Mouse (Mus musculus): ENCODE data around the gene Zeb2.

The Zeb2 gene

GRCm38 (mm10) chr2:45054070-45055025 lies 62.8 kb downstream of the Zeb2 start:
- no peaks in the 10 kb centered on the region for H3K36me3 ChIP-seq (ENCODE audit: control insufficient read depth, insufficient read depth, low read length, poor library complexity, severe bottlenecking)
- no peaks in the 10 kb centered on the region for H3K27me3 ChIP-seq (ENCODE audit: control insufficient read depth, insufficient read depth, low read length, poor library complexity, severe bottlenecking)
- no peak for DNase-seq (ENCODE audit: low read depth, low spot score)

- H3K27me3 ChIP-seq (ENCODE audit: control insufficient read depth, insufficient read depth, low read length, poor library complexity, severe bottlenecking), result no peaks in the 10 kb centered on the region
- H3K36me3 ChIP-seq (ENCODE audit: control insufficient read depth, insufficient read depth, low read length, poor library complexity, severe bottlenecking), result no peaks in the 10 kb centered on the region
- no peak for DNase-seq (ENCODE audit: low read depth, low spot score)
Observed at GRCm38 (mm10) chr2:45052587-45052986, 64.6 kb downstream of the Zeb2 start.

- no peak for DNase-seq (ENCODE audit: low read depth, low spot score)
- Histone ChIP-seq H3K36me3 (ENCODE audit: control insufficient read depth, insufficient read depth, low read length, poor library complexity, severe bottlenecking) (no peaks in the 10 kb centered on the region), H3K27me3 (ENCODE audit: control insufficient read depth, insufficient read depth, low read length, poor library complexity, severe bottlenecking) (no peaks in the 10 kb centered on the region)
Observed at GRCm38 (mm10) chr2:45051321-45051720, 65.9 kb downstream of the Zeb2 start.

GRCm38 (mm10) chr2:45049923-45050322 lies 67.3 kb downstream of the Zeb2 start:
- DNase-seq (ENCODE audit: low read depth, low spot score), result no peak
- Histone ChIP-seq H3K27me3 (ENCODE audit: control insufficient read depth, insufficient read depth, low read length, poor library complexity, severe bottlenecking) (no peaks in the 10 kb centered on the region; the same call in 1 of the 2 replicates), H3K36me3 (ENCODE audit: control insufficient read depth, insufficient read depth, low read length, poor library complexity, severe bottlenecking) (no peaks in the 10 kb centered on the region)

GRCm38 (mm10) chr2:45049279-45049678 lies 67.9 kb downstream of the Zeb2 start:
- Histone ChIP-seq H3K27me3 (ENCODE audit: control insufficient read depth, insufficient read depth, low read length, poor library complexity, severe bottlenecking) (no peaks in the 10 kb centered on the region; the same call in 1 of the 2 replicates), H3K36me3 (ENCODE audit: control insufficient read depth, insufficient read depth, low read length, poor library complexity, severe bottlenecking) (no peaks in the 10 kb centered on the region)
- peak; percentile 59 for DNase-seq (ENCODE audit: low read depth, low spot score)

- Histone ChIP-seq H3K27me3 (ENCODE audit: control insufficient read depth, insufficient read depth, low read length, poor library complexity, severe bottlenecking) (no peaks in the 10 kb centered on the region; the same call in 1 of the 2 replicates), H3K36me3 (ENCODE audit: control insufficient read depth, insufficient read depth, low read length, poor library complexity, severe bottlenecking) (no peaks in the 10 kb centered on the region)
- DNase-seq (ENCODE audit: low read depth, low spot score), result no peak
Observed at GRCm38 (mm10) chr2:45040706-45041312, 76.4 kb downstream of the Zeb2 start.

GRCm38 (mm10) chr2:45039503-45039902 lies 77.7 kb downstream of the Zeb2 start:
- no peak for DNase-seq (ENCODE audit: low read depth, low spot score)
- no peaks in the 10 kb centered on the region for H3K36me3 ChIP-seq (ENCODE audit: control insufficient read depth, insufficient read depth, low read length, poor library complexity, severe bottlenecking)
- H3K27me3 ChIP-seq (ENCODE audit: control insufficient read depth, insufficient read depth, low read length, poor library complexity, severe bottlenecking), result no peaks in the 10 kb centered on the region

- no peak for DNase-seq (ENCODE audit: low read depth, low spot score)
- no peaks in the 10 kb centered on the region for H3K27me3 ChIP-seq (ENCODE audit: control insufficient read depth, insufficient read depth, low read length, poor library complexity, severe bottlenecking)
- no peaks in the 10 kb centered on the region for H3K36me3 ChIP-seq (ENCODE audit: control insufficient read depth, insufficient read depth, low read length, poor library complexity, severe bottlenecking)
Observed at GRCm38 (mm10) chr2:45028091-45028638, 89.0 kb downstream of the Zeb2 start.

GRCm38 (mm10) chr2:45017186-45017800 lies 99.9 kb downstream of the Zeb2 start:
- DNase-seq (ENCODE audit: low read depth, low spot score), result no peak
- H3K36me3 ChIP-seq (ENCODE audit: control insufficient read depth, insufficient read depth, low read length, poor library complexity, severe bottlenecking), result 0 out of 2 replicates have a peak, but pooled peaks cover 4% of the 10 kb centered on the region
- H3K27me3 ChIP-seq (ENCODE audit: control insufficient read depth, insufficient read depth, low read length, poor library complexity, severe bottlenecking), result no peaks in the 10 kb centered on the region

- peaks cover 2% of the 10 kb centered on the region; the same call in 1 of the 2 replicates for H3K36me3 ChIP-seq (ENCODE audit: control insufficient read depth, insufficient read depth, low read length, poor library complexity, severe bottlenecking)
- no peaks in the 10 kb centered on the region for H3K27me3 ChIP-seq (ENCODE audit: control insufficient read depth, insufficient read depth, low read length, poor library complexity, severe bottlenecking)
- DNase-seq (ENCODE audit: low read depth, low spot score), result no peak
Observed at GRCm38 (mm10) chr2:45013325-45013724, 103.9 kb downstream of the Zeb2 start.

- Histone ChIP-seq H3K27me3 (ENCODE audit: control insufficient read depth, insufficient read depth, low read length, poor library complexity, severe bottlenecking) (no peaks in the 10 kb centered on the region), H3K36me3 (ENCODE audit: control insufficient read depth, insufficient read depth, low read length, poor library complexity, severe bottlenecking) (peaks cover 2% of the 10 kb centered on the region; the same call in 1 of the 2 replicates)
- no peak for DNase-seq (ENCODE audit: low read depth, low spot score)
Observed at GRCm38 (mm10) chr2:45012676-45013075, 104.5 kb downstream of the Zeb2 start.

GRCm38 (mm10) chr2:45010701-45011100 lies 106.5 kb downstream of the Zeb2 start:
- no peaks in the 10 kb centered on the region for H3K27me3 ChIP-seq (ENCODE audit: control insufficient read depth, insufficient read depth, low read length, poor library complexity, severe bottlenecking)
- no peak for DNase-seq (ENCODE audit: low read depth, low spot score)
- H3K36me3 ChIP-seq (ENCODE audit: control insufficient read depth, insufficient read depth, low read length, poor library complexity, severe bottlenecking), result peaks cover 2% of the 10 kb centered on the region; the same call in 1 of the 2 replicates

GRCm38 (mm10) chr2:44999906-45000305 lies 117.3 kb downstream of the Zeb2 start:
- DNase-seq (ENCODE audit: low read depth, low spot score), result no peak
- peaks cover 18% of the 10 kb centered on the region; the same call in 1 of the 2 replicates for H3K36me3 ChIP-seq (ENCODE audit: control insufficient read depth, insufficient read depth, low read length, poor library complexity, severe bottlenecking)
- no peaks in the 10 kb centered on the region for H3K27me3 ChIP-seq (ENCODE audit: control insufficient read depth, insufficient read depth, low read length, poor library complexity, severe bottlenecking)

GRCm38 (mm10) chr2:44998710-44999109 lies 118.5 kb downstream of the Zeb2 start:
- Histone ChIP-seq H3K36me3 (ENCODE audit: control insufficient read depth, insufficient read depth, low read length, poor library complexity, severe bottlenecking) (peaks cover 20% of the 10 kb centered on the region; the same call in 1 of the 2 replicates), H3K27me3 (ENCODE audit: control insufficient read depth, insufficient read depth, low read length, poor library complexity, severe bottlenecking) (no peaks in the 10 kb centered on the region)
- no peak for DNase-seq (ENCODE audit: low read depth, low spot score)
